In the genomic region with DNA sequence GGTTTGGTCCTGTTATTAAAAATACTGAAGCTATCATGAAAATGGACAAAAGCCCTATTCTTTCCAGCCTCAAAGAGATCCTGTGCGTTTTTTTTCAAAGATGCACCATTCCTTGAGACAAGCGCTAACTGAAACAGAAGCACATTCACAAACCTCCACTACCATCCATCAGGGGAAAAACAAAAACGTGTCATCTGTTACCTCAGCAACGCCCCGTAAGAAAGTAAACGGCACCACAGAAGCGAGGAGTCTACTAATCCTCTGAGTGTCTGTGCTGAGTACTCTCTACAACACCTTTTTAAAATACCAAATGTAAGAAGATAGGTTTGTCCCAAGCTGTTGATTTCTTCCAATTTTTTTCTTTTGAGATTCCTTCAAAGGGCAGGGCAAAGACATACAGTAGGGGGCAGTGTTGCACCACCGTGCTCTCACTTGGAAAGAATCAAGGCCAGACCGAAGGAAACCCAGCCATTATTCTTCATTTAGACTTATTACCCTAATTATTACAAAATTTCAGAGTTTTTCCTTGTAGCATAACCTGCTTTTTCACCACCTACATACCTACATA, we compare ENCODE assay signal across 8 mouse cellular contexts.
DNase-seq lines count a peak whose midpoint lies in the region; ATAC-seq lines count a peak whose summit lies in the region.

No protein-coding gene starts in this region.

- WGBS in forebrain, embryonic 16.5 days: 28% methylated on average over 9 of the region's 9 CpGs
- 13% methylated on average over 9 of the region's 9 CpGs for whole genome bisulfite sequencing in hindbrain, embryonic 13.5 days

- H3K27me3 ChIP-seq in forebrain, embryonic 16.5 days (replicated peaks; ENCODE audit: control insufficient read depth, insufficient read depth, low read length): no peaks in the 10 kb centered on the region
- H3K27me3 ChIP-seq in hindbrain, embryonic 13.5 days: peaks cover 14% of the 10 kb centered on the region

- no peaks in the 10 kb centered on the region for H3K36me3 ChIP-seq in forebrain, embryonic 16.5 days (ENCODE audit: control insufficient read depth, insufficient read depth)
- H3K36me3 ChIP-seq in hindbrain, embryonic 13.5 days: no peaks in the 10 kb centered on the region

- 0 out of 2 replicates have a peak, but pooled peaks have one; percentile 28 for ATAC-seq in forebrain, embryonic 16.5 days
- no peak for ATAC-seq in hindbrain, embryonic 13.5 days (ENCODE audit: low FRiP score)

- DNase-seq in MEL-GATA-1-ER (ENCODE audit: extremely low read depth, low read depth): peak; percentile 16
- DNase-seq in c-Kit-positive CD71-positive TER-119-negative erythroid progenitor cells, embryonic 14.5 days (ENCODE audit: low read depth): peak; percentile 22
- peak; percentile 44 for DNase-seq in layer of hippocampus, adult 9-11 months
- peak; percentile 68 for DNase-seq in lung, postnatal 25 days (ENCODE audit: low spot score)
- DNase-seq in right cerebral cortex, postnatal 25 days: peak; percentile 40
- peak; percentile 32 for DNase-seq in yolk sac, embryonic 10.5 days (ENCODE audit: low spot score)

- H3K4me2 ChIP-seq in forebrain, embryonic 16.5 days (ENCODE audit: low read length): peak overlapping the region; percentile 19
- H3K4me2 ChIP-seq in hindbrain, embryonic 13.5 days: peak overlapping the region; percentile 40

- peaks cover 8% of the 10 kb centered on the region for H3K4me1 ChIP-seq in forebrain, embryonic 16.5 days (replicated peaks; ENCODE audit: control insufficient read depth, insufficient read depth, low read length)
- peaks cover 9% of the 10 kb centered on the region for H3K4me1 ChIP-seq in hindbrain, embryonic 13.5 days (replicated peaks)

- H3K9me3 ChIP-seq in forebrain, embryonic 16.5 days (ENCODE audit: control insufficient read depth, low read length): no peaks in the 10 kb centered on the region
- H3K9me3 ChIP-seq in hindbrain, embryonic 13.5 days: no peaks in the 10 kb centered on the region

- H3K9ac ChIP-seq in forebrain, embryonic 16.5 days (replicated peaks; ENCODE audit: low read depth, low read length): no peak overlapping the region
- H3K9ac ChIP-seq in hindbrain, embryonic 13.5 days: no peak overlapping the region

- no peak overlapping the region for H3K27ac ChIP-seq in forebrain, embryonic 16.5 days (ENCODE audit: low read length)
- H3K27ac ChIP-seq in hindbrain, embryonic 13.5 days: no peak overlapping the region

- no peak overlapping the region for H3K4me3 ChIP-seq in forebrain, embryonic 16.5 days (replicated peaks; ENCODE audit: low read length)
- no peak overlapping the region for H3K4me3 ChIP-seq in hindbrain, embryonic 13.5 days

Comparison
In these comparisons a context has a peak if more than half of its experiments do, and no peak if none do; other contexts are left out.
1. DNase-seq: peak in every context shown above with its lines; median percentile 68 in lung, postnatal 25 days; 44 in layer of hippocampus, adult 9-11 months; 40 in right cerebral cortex, postnatal 25 days; 32 in yolk sac, embryonic 10.5 days; 22 in c-Kit-positive CD71-positive TER-119-negative erythroid progenitor cells, embryonic 14.5 days; 16 in MEL-GATA-1-ER.